Mouse (Mus musculus): ENCODE measurements around the gene Rere.

The Rere gene

GRCm38 (mm10) chr4:150414296-150414695 is 132.8 kb downstream of the Rere start:
- no peak for ATAC-seq (ENCODE audit: insufficient number of reproducible peaks, low FRiP score, low TSS enrichment)

- no peak for ATAC-seq (ENCODE audit: insufficient number of reproducible peaks, low FRiP score, low TSS enrichment)
Measured at GRCm38 (mm10) chr4:150414759-150415158, 133.3 kb downstream of the Rere start.

GRCm38 (mm10) chr4:150415227-150415969 is 134.0 kb downstream of the Rere start:
- ATAC-seq (ENCODE audit: insufficient number of reproducible peaks, low FRiP score, low TSS enrichment), result no peak

GRCm38 (mm10) chr4:150420576-150421263 is 139.3 kb downstream of the Rere start:
- ATAC-seq (ENCODE audit: insufficient number of reproducible peaks, low FRiP score, low TSS enrichment), result no peak

- no peak for ATAC-seq (ENCODE audit: insufficient number of reproducible peaks, low FRiP score, low TSS enrichment)
Measured at GRCm38 (mm10) chr4:150426098-150426879, 144.8 kb downstream of the Rere start.

- no peak for ATAC-seq (ENCODE audit: insufficient number of reproducible peaks, low FRiP score, low TSS enrichment)
Measured at GRCm38 (mm10) chr4:150426880-150427476, 145.5 kb downstream of the Rere start.

- no peak for ATAC-seq (ENCODE audit: insufficient number of reproducible peaks, low FRiP score, low TSS enrichment)
Measured at GRCm38 (mm10) chr4:150428762-150429161, 147.3 kb downstream of the Rere start.

GRCm38 (mm10) chr4:150433827-150434574 is 152.6 kb downstream of the Rere start:
- ATAC-seq (ENCODE audit: insufficient number of reproducible peaks, low FRiP score, low TSS enrichment), result no peak

- ATAC-seq (ENCODE audit: insufficient number of reproducible peaks, low FRiP score, low TSS enrichment), result no peak
Measured at GRCm38 (mm10) chr4:150435590-150435989, 154.1 kb downstream of the Rere start.

- ATAC-seq (ENCODE audit: insufficient number of reproducible peaks, low FRiP score, low TSS enrichment), result no peak
Measured at GRCm38 (mm10) chr4:150438621-150439020, 157.2 kb downstream of the Rere start.

GRCm38 (mm10) chr4:150441931-150442330 is 160.5 kb downstream of the Rere start:
- ATAC-seq (ENCODE audit: insufficient number of reproducible peaks, low FRiP score, low TSS enrichment), result no peak

- ATAC-seq (ENCODE audit: insufficient number of reproducible peaks, low FRiP score, low TSS enrichment), result no peak
Measured at GRCm38 (mm10) chr4:150444068-150444467, 162.6 kb downstream of the Rere start.

GRCm38 (mm10) chr4:150446617-150447016 is 165.2 kb downstream of the Rere start:
- no peak for ATAC-seq (ENCODE audit: insufficient number of reproducible peaks, low FRiP score, low TSS enrichment)

- no peak for ATAC-seq (ENCODE audit: insufficient number of reproducible peaks, low FRiP score, low TSS enrichment)
Measured at GRCm38 (mm10) chr4:150447517-150447916, 166.1 kb downstream of the Rere start.

GRCm38 (mm10) chr4:150448433-150448832 is 167.0 kb downstream of the Rere start:
- no peak for ATAC-seq (ENCODE audit: insufficient number of reproducible peaks, low FRiP score, low TSS enrichment)

- ATAC-seq (ENCODE audit: insufficient number of reproducible peaks, low FRiP score, low TSS enrichment), result no peak
Measured at GRCm38 (mm10) chr4:150450081-150450691, 168.7 kb downstream of the Rere start.

GRCm38 (mm10) chr4:150452155-150452847 is 170.9 kb downstream of the Rere start:
- ATAC-seq (ENCODE audit: insufficient number of reproducible peaks, low FRiP score, low TSS enrichment), result no peak

GRCm38 (mm10) chr4:150454571-150455306 is 173.3 kb downstream of the Rere start:
- no peak for ATAC-seq (ENCODE audit: insufficient number of reproducible peaks, low FRiP score, low TSS enrichment)
